Mouse (Mus musculus): ENCODE results near the gene Arid3a. TPM values are rescaled to one million over a fixed set of nuclear protein-coding genes. Genes with fewer than 3 reads are reported as not detected.

Gene Arid3a
- polyA plus RNA-seq, 1 experiment, result 1.2 TPM

GRCm38 (mm10) chr10:79896814-79897213 lies 30.0 kb upstream of the Arid3a start:
- H3K4me2 ChIP-seq (ENCODE audit: low read depth), result no peak overlapping the region
- TF ChIP-seq POLR2AphosphoS2 (IDR thresholded peaks at IDR 0.05; ENCODE audit: insufficient read length, low read depth) (no peak), TCF3 (IDR thresholded peaks at IDR 0.05; ENCODE audit: insufficient read length, low read depth) (peak; percentile 16), POLR2A (IDR thresholded peaks at IDR 0.05; ENCODE audit: insufficient read length, low read depth) (no peak), CEBPB (IDR thresholded peaks at IDR 0.05; ENCODE audit: insufficient read depth, poor library complexity, severe bottlenecking) (no peak), MYOG (IDR thresholded peaks at IDR 0.05; ENCODE audit: control insufficient read depth in 1 of 3, insufficient read depth in 1 of 3, insufficient read length in 2 of 3, low read depth in 2 of 3) (peak in 2 of 3 experiments; percentile 72 to 76), TCF12 (IDR thresholded peaks at IDR 0.05; ENCODE audit: insufficient read depth, poor library complexity, severe bottlenecking) (no peak), MYOD1 (IDR thresholded peaks at IDR 0.05; ENCODE audit: control insufficient read depth in 1 of 3, insufficient read length in 2 of 3, low read depth in 2 of 3) (peak in 2 of 3 experiments; percentile 39 to 62), SRF (IDR thresholded peaks at IDR 0.05; ENCODE audit: control insufficient read depth, insufficient read length, low read depth) (no peak), MAX (IDR thresholded peaks at IDR 0.05; ENCODE audit: low read depth) (no peak), REST (IDR thresholded peaks at IDR 0.05; ENCODE audit: insufficient read depth, insufficient read length) (no peak), E2F4 (IDR thresholded peaks at IDR 0.05; ENCODE audit: insufficient read depth) (no peak), USF1 (IDR thresholded peaks at IDR 0.05; ENCODE audit: low read depth) (no peak)
- no peak overlapping the region for H3K4me3 ChIP-seq
- no peaks in the 10 kb centered on the region for H3K27me3 ChIP-seq (ENCODE audit: control insufficient read depth, insufficient read depth, insufficient read length)
- no peaks in the 10 kb centered on the region for H3K79me2 ChIP-seq (ENCODE audit: control insufficient read depth, insufficient read depth)
- H3K36me3 ChIP-seq (ENCODE audit: control insufficient read depth, insufficient read depth), result no peaks in the 10 kb centered on the region
- H3ac ChIP-seq (ENCODE audit: control insufficient read depth, insufficient read length), result no peak overlapping the region

GRCm38 (mm10) chr10:79897316-79898245 lies 29.3 kb upstream of the Arid3a start:
- no peak overlapping the region for H3K4me3 ChIP-seq
- H3ac ChIP-seq (ENCODE audit: control insufficient read depth, insufficient read length), result no peak overlapping the region
- H3K36me3 ChIP-seq (ENCODE audit: control insufficient read depth, insufficient read depth), result no peaks in the 10 kb centered on the region
- H3K79me2 ChIP-seq (ENCODE audit: control insufficient read depth, insufficient read depth), result no peaks in the 10 kb centered on the region
- TF ChIP-seq TCF3 (IDR thresholded peaks at IDR 0.05; ENCODE audit: insufficient read length, low read depth) (no peak), MYOG (IDR thresholded peaks at IDR 0.05; ENCODE audit: control insufficient read depth in 1 of 3, insufficient read depth in 1 of 3, insufficient read length in 2 of 3, low read depth in 2 of 3) (peak in 1 of 3 experiments; percentile 13), SRF (IDR thresholded peaks at IDR 0.05; ENCODE audit: control insufficient read depth, insufficient read length, low read depth) (no peak), MYOD1 (IDR thresholded peaks at IDR 0.05; ENCODE audit: control insufficient read depth in 1 of 3, insufficient read length in 2 of 3, low read depth in 2 of 3) (no peak), POLR2A (IDR thresholded peaks at IDR 0.05; ENCODE audit: insufficient read length, low read depth) (no peak)
- no peak overlapping the region for H3K4me2 ChIP-seq (ENCODE audit: low read depth)
- H3K27me3 ChIP-seq (ENCODE audit: control insufficient read depth, insufficient read depth, insufficient read length), result no peaks in the 10 kb centered on the region

GRCm38 (mm10) chr10:79900951-79901410 lies 25.9 kb upstream of the Arid3a start:
- Histone ChIP-seq H3K36me3 (ENCODE audit: control insufficient read depth, insufficient read depth) (peaks cover 4% of the 10 kb centered on the region), H3K79me2 (ENCODE audit: control insufficient read depth, insufficient read depth) (no peaks in the 10 kb centered on the region), H3K4me2 (ENCODE audit: low read depth) (no peak overlapping the region), H3K27me3 (ENCODE audit: control insufficient read depth, insufficient read depth, insufficient read length) (no peaks in the 10 kb centered on the region), H3ac (ENCODE audit: control insufficient read depth, insufficient read length) (no peak overlapping the region), H3K4me3 (no peak overlapping the region)
- peak in 2 of 3 experiments; percentile 42 to 49 for TF ChIP-seq MYOG (IDR thresholded peaks at IDR 0.05; ENCODE audit: control insufficient read depth in 1 of 3, insufficient read depth in 1 of 3, insufficient read length in 2 of 3, low read depth in 2 of 3)
- no peak for TF ChIP-seq E2F4 (IDR thresholded peaks at IDR 0.05; ENCODE audit: insufficient read depth)
- TF ChIP-seq CEBPB (IDR thresholded peaks at IDR 0.05; ENCODE audit: insufficient read depth, poor library complexity, severe bottlenecking), result no peak
- TF ChIP-seq TCF3 (IDR thresholded peaks at IDR 0.05; ENCODE audit: insufficient read length, low read depth), result no peak
- no peak for TF ChIP-seq TCF12 (IDR thresholded peaks at IDR 0.05; ENCODE audit: insufficient read depth, poor library complexity, severe bottlenecking)
- TF ChIP-seq POLR2AphosphoS2 (IDR thresholded peaks at IDR 0.05; ENCODE audit: insufficient read length, low read depth), result no peak
- no peak for TF ChIP-seq SRF (IDR thresholded peaks at IDR 0.05; ENCODE audit: control insufficient read depth, insufficient read length, low read depth)
- TF ChIP-seq USF1 (IDR thresholded peaks at IDR 0.05; ENCODE audit: low read depth), result no peak
- peak in 2 of 3 experiments; percentile 81 to 82 for TF ChIP-seq MYOD1 (IDR thresholded peaks at IDR 0.05; ENCODE audit: control insufficient read depth in 1 of 3, insufficient read length in 2 of 3, low read depth in 2 of 3)
- TF ChIP-seq MAX (IDR thresholded peaks at IDR 0.05; ENCODE audit: low read depth), result no peak

GRCm38 (mm10) chr10:79906712-79907111 lies 20.1 kb upstream of the Arid3a start:
- no peak for TF ChIP-seq SRF (IDR thresholded peaks at IDR 0.05; ENCODE audit: control insufficient read depth, insufficient read length, low read depth)
- TF ChIP-seq CEBPB (IDR thresholded peaks at IDR 0.05; ENCODE audit: insufficient read depth, poor library complexity, severe bottlenecking), result no peak
- Histone ChIP-seq H3K4me2 (ENCODE audit: low read depth) (no peak overlapping the region), H3K79me2 (ENCODE audit: control insufficient read depth, insufficient read depth) (no peaks in the 10 kb centered on the region), H3ac (ENCODE audit: control insufficient read depth, insufficient read length) (no peak overlapping the region), H3K27me3 (ENCODE audit: control insufficient read depth, insufficient read depth, insufficient read length) (no peaks in the 10 kb centered on the region), H3K36me3 (ENCODE audit: control insufficient read depth, insufficient read depth) (peaks cover 4% of the 10 kb centered on the region), H3K4me3 (no peak overlapping the region)

- Histone ChIP-seq H3K79me2 (ENCODE audit: control insufficient read depth, insufficient read depth) (no peaks in the 10 kb centered on the region), H3K4me2 (ENCODE audit: low read depth) (no peak overlapping the region), H3K27me3 (ENCODE audit: control insufficient read depth, insufficient read depth, insufficient read length) (no peaks in the 10 kb centered on the region), H3K4me3 (no peak overlapping the region), H3ac (ENCODE audit: control insufficient read depth, insufficient read length) (no peak overlapping the region), H3K36me3 (ENCODE audit: control insufficient read depth, insufficient read depth) (peaks cover 4% of the 10 kb centered on the region)
- TF ChIP-seq REST (IDR thresholded peaks at IDR 0.05; ENCODE audit: insufficient read depth, insufficient read length), result no peak
- no peak for TF ChIP-seq POLR2AphosphoS2 (IDR thresholded peaks at IDR 0.05; ENCODE audit: insufficient read length, low read depth)
- TF ChIP-seq MAX (IDR thresholded peaks at IDR 0.05; ENCODE audit: low read depth), result no peak
- TF ChIP-seq SRF (IDR thresholded peaks at IDR 0.05; ENCODE audit: control insufficient read depth, insufficient read length, low read depth), result no peak
- TF ChIP-seq POLR2A (IDR thresholded peaks at IDR 0.05; ENCODE audit: insufficient read length, low read depth), result no peak
These were observed 19.4 kb upstream of the Arid3a start for GRCm38 (mm10) chr10:79907415-79907814.
